Mouse (Mus musculus): ENCODE measurements around the gene Ak3. TPM values are rescaled to one million over a fixed set of nuclear protein-coding genes. Genes with fewer than 3 reads are reported as not detected.

Ak3 gene
- polyA plus RNA-seq (2014; fragmentation: Nextera tagmentation; extraction: Ambion mirVana) = 83.8 and 88.7 TPM in 2 replicates

DNA sequence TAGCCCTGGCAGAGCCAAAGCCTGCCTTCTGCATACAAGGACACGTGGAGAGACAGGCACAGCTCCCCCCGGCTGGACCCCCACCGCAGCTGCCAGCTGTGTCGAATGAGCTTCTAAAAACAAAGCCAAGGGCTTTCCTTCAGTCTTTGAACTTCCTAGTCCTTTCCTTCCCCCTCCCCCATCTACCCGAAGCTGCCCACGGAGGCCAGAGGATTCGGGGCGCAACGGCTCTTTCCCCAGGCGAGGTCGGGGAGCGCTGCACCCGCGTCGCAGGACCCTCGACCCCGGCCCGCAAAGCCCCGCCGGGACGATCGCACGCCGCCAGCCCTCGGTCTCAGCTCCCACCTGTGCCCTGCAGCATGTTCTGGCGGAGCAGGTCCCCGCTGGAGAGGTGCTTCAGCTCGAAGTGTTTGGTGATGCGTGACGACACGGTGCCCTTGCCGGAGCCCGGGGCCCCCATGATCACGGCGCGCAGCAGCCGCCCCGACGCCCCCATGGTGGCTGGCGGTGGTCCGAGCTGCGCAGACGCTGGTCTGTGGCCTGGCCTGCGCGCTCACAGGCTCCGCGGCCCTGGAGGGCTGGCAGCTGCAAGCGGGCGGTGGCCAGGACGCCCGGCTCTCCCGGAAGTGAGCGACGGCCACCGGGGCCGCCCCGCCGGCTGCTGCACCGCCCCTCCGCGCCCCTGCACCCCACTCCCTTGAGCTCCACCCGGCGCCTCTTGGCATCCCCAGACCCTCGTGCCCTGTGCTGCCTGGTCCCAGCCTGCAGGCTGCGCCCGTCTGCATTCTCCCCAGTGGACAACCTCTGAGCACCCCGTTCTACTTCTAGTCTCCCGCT lies at the start of gene Ak3:
TSS of gene Ak3 (minus strand) at position 628 of the 837 bp plus-strand sequence.
- Histone ChIP-seq H3K4me2 (ENCODE audit: low read depth, low read length, severe bottlenecking) (peak within 1 kb of the TSS; percentile 75), H3K9ac (ENCODE audit: low read length) (peak within 1 kb of the TSS; percentile 95), H3K36me3 (ENCODE audit: control insufficient read depth, insufficient read depth, low read length) (no peaks in the 10 kb centered on the region), H3K27ac (ENCODE audit: low read depth, low read length) (peak within 1 kb of the TSS; percentile 76), H3K9me3 (ENCODE audit: control insufficient read depth, low read length) (no peaks in the 10 kb centered on the region), H3K4me1 (replicated peaks; ENCODE audit: control insufficient read depth, insufficient read depth, low read length) (peaks cover 16% of the 10 kb centered on the region; the same call in 1 of the 2 replicates), H3K27me3 (ENCODE audit: control insufficient read depth, insufficient read depth, low read length) (no peaks in the 10 kb centered on the region), H3K4me3 (ENCODE audit: low read depth, low read length) (peak within 1 kb of the TSS; percentile 79)
- ATAC-seq (replicated peaks; ENCODE audit: low FRiP score) = peak; percentile 89
- WGBS = 1% methylated on average over 68 of the region's 68 CpGs
- DNase-seq (ENCODE audit: low spot score) = peak; percentile 85

DNA sequence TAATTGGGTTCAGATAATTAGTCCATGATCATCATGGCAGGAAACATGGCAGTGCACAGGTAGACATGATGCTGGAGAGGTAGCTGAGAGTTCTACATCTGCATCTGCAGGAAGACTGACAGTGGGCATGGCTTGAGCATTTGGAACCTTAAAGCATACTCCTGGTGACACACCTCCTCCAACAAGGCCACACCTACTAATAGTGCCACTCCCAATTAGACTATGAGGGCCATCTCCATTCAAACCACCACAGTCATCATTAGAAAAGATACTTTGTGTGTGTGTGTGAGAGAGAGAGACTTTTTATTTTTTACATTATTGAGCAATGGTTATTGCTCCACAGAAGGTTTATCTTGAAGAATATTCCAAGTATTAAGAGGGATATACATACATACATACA lies 44.4 kb upstream of the Ak3 start:
- H3K9me3 ChIP-seq (ENCODE audit: control insufficient read depth, low read length) = no peaks in the 10 kb centered on the region
- no peaks in the 10 kb centered on the region for H3K36me3 ChIP-seq (ENCODE audit: control insufficient read depth, insufficient read depth, low read length)
- no peaks in the 10 kb centered on the region for H3K27me3 ChIP-seq (ENCODE audit: control insufficient read depth, insufficient read depth, low read length)
- no peak overlapping the region for H3K27ac ChIP-seq (ENCODE audit: low read depth, low read length)
- no peak overlapping the region for H3K9ac ChIP-seq (ENCODE audit: low read length)
- ATAC-seq (replicated peaks; ENCODE audit: low FRiP score) (no peak), DNase-seq (ENCODE audit: low spot score) (no peak)
- no peak overlapping the region for H3K4me3 ChIP-seq (ENCODE audit: low read depth, low read length)
- H3K4me1 ChIP-seq (replicated peaks; ENCODE audit: control insufficient read depth, insufficient read depth, low read length) = no peaks in the 10 kb centered on the region
- H3K4me2 ChIP-seq (ENCODE audit: low read depth, low read length, severe bottlenecking) = no peak overlapping the region

DNA sequence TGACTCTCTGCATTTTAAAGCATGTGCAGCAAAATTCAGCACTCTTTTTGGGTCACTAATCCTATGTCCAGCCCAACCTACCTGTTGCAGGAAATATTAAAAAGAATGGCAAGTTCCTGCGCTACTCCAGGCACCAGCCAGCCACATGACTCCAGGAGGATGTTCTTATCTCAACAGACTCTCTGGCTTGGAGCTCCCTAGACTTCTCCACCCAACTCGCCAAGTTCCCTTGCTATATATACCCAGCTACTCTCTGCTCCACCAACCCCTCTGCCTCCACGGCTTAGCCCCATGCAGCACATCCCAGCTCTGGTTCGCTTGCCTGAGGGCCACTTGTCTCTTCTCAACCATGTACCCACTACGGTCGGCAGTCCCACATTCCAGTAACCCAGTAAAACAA lies 40.9 kb upstream of the Ak3 start:
- ATAC-seq (replicated peaks; ENCODE audit: low FRiP score) = no peak
- no peak overlapping the region for H3K9ac ChIP-seq (ENCODE audit: low read length)
- 82% methylated on average over 6 of the region's 6 CpGs for WGBS

DNA sequence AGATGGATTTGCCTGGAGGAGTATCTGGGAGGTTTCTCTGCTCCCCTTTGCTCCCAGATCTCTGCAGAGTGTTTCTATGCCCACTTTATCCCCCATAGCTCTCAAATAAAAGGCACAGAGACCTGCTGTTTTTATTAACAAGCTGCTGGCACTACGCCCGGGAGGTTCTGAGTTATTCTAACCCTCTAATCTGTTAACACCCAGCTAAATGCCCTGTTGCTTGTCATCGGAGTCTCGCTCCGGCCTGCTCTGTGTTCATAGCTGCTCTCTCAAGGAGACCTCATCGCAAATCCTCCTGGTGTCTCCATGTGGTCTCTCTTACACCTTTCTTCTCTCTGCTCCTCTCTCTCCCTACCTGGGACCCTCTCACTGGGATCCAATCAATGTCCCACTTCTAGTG lies 27.0 kb upstream of the Ak3 start:
- no peaks in the 10 kb centered on the region for H3K27me3 ChIP-seq (ENCODE audit: control insufficient read depth, insufficient read depth, low read length)
- H3K4me2 ChIP-seq (ENCODE audit: low read depth, low read length, severe bottlenecking) = no peak overlapping the region
- no peaks in the 10 kb centered on the region for H3K4me1 ChIP-seq (replicated peaks; ENCODE audit: control insufficient read depth, insufficient read depth, low read length)
- H3K27ac ChIP-seq (ENCODE audit: low read depth, low read length) = no peak overlapping the region
- H3K36me3 ChIP-seq (ENCODE audit: control insufficient read depth, insufficient read depth, low read length) = no peaks in the 10 kb centered on the region
- ATAC-seq (replicated peaks; ENCODE audit: low FRiP score) (no peak), DNase-seq (ENCODE audit: low spot score) (no peak)
- no peak overlapping the region for H3K4me3 ChIP-seq (ENCODE audit: low read depth, low read length)
- H3K9ac ChIP-seq (ENCODE audit: low read length) = no peak overlapping the region
- WGBS = 80% methylated on average over 6 of the region's 6 CpGs
- H3K9me3 ChIP-seq (ENCODE audit: control insufficient read depth, low read length) = no peaks in the 10 kb centered on the region

More for the DNA sequence above, 40.9 kb upstream of the Ak3 start:
- H3K4me2 ChIP-seq (ENCODE audit: low read depth, low read length, severe bottlenecking) = no peak overlapping the region
- no peaks in the 10 kb centered on the region for H3K4me1 ChIP-seq (replicated peaks; ENCODE audit: control insufficient read depth, insufficient read depth, low read length)
- no peak overlapping the region for H3K27ac ChIP-seq (ENCODE audit: low read depth, low read length)
- no peak overlapping the region for H3K4me3 ChIP-seq (ENCODE audit: low read depth, low read length)
- H3K9me3 ChIP-seq (ENCODE audit: control insufficient read depth, low read length) = no peaks in the 10 kb centered on the region
- H3K36me3 ChIP-seq (ENCODE audit: control insufficient read depth, insufficient read depth, low read length) = no peaks in the 10 kb centered on the region
- H3K27me3 ChIP-seq (ENCODE audit: control insufficient read depth, insufficient read depth, low read length) = no peaks in the 10 kb centered on the region
- no peak for DNase-seq (ENCODE audit: low spot score)

DNA sequence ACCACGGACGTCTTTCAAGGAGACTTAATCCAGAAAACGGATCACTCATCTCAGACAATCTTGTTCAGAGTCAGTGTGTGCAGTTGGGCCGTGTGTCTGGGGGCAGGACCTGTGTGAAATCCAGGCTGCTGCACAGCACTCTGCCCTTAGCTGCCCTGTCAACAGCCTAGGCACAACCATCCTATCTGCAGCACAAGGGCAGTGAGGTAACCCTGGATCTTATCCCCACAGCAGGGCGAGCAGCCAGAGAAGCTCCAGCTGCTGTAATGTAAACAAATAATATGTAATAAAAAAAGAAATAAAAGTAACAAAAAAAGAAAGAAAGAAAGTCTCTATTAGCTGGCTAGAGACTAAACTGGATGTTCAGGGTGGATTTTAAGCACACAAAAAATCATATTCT lies 21.4 kb upstream of the Ak3 start:
- Histone ChIP-seq H3K9ac (ENCODE audit: low read length) (no peak overlapping the region), H3K27ac (ENCODE audit: low read depth, low read length) (no peak overlapping the region), H3K4me2 (ENCODE audit: low read depth, low read length, severe bottlenecking) (no peak overlapping the region), H3K4me3 (ENCODE audit: low read depth, low read length) (no peak overlapping the region), H3K9me3 (ENCODE audit: control insufficient read depth, low read length) (no peaks in the 10 kb centered on the region), H3K36me3 (ENCODE audit: control insufficient read depth, insufficient read depth, low read length) (no peaks in the 10 kb centered on the region), H3K4me1 (replicated peaks; ENCODE audit: control insufficient read depth, insufficient read depth, low read length) (no peaks in the 10 kb centered on the region; the same call in 1 of the 2 replicates), H3K27me3 (ENCODE audit: control insufficient read depth, insufficient read depth, low read length) (no peaks in the 10 kb centered on the region)
- WGBS = 76% methylated on average over 5 of the region's 5 CpGs
- DNase-seq (ENCODE audit: low spot score) (no peak), ATAC-seq (replicated peaks; ENCODE audit: low FRiP score) (no peak)

DNA sequence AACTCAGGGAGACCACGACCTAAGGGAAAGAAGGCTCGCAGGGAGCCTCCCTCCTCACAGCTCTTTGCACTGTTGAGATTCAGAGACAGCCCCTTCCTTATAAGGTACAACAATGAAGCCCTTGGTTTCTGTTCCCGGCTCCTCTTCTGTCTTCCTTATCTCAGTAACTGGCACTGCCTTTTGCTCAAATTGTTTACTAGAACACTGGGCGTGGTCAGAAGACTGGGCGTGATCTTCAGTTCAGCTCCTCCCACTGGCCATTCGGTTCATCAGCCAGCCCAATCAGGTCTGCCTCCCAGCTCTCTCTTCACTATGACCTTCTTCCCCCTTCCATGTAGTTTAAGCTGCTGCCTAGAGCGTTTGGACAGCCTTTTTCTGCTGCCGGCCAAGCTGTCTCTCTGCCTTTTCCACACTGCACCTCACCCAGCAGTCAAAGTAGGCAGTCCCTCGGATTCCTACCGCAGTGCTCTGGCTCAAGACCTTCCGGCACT lies 19.3 kb upstream of the Ak3 start:
- WGBS = 22% methylated on average over 11 of the region's 11 CpGs
- Histone ChIP-seq H3K36me3 (ENCODE audit: control insufficient read depth, insufficient read depth, low read length) (no peaks in the 10 kb centered on the region), H3K4me2 (ENCODE audit: low read depth, low read length, severe bottlenecking) (0 out of 2 replicates have a peak overlapping the region, but pooled peaks have one; percentile 31), H3K4me3 (ENCODE audit: low read depth, low read length) (peak overlapping the region; percentile 1; the same call in 1 of the 2 replicates), H3K27ac (ENCODE audit: low read depth, low read length) (no peak overlapping the region), H3K27me3 (ENCODE audit: control insufficient read depth, insufficient read depth, low read length) (no peaks in the 10 kb centered on the region), H3K4me1 (replicated peaks; ENCODE audit: control insufficient read depth, insufficient read depth, low read length) (no peaks in the 10 kb centered on the region; the same call in 1 of the 2 replicates), H3K9me3 (ENCODE audit: control insufficient read depth, low read length) (no peaks in the 10 kb centered on the region), H3K9ac (ENCODE audit: low read length) (peak overlapping the region; percentile 33; the same call in 1 of the 2 replicates)
- ATAC-seq (replicated peaks; ENCODE audit: low FRiP score) (peak; percentile 61), DNase-seq (ENCODE audit: low spot score) (peak; percentile 65)

DNA sequence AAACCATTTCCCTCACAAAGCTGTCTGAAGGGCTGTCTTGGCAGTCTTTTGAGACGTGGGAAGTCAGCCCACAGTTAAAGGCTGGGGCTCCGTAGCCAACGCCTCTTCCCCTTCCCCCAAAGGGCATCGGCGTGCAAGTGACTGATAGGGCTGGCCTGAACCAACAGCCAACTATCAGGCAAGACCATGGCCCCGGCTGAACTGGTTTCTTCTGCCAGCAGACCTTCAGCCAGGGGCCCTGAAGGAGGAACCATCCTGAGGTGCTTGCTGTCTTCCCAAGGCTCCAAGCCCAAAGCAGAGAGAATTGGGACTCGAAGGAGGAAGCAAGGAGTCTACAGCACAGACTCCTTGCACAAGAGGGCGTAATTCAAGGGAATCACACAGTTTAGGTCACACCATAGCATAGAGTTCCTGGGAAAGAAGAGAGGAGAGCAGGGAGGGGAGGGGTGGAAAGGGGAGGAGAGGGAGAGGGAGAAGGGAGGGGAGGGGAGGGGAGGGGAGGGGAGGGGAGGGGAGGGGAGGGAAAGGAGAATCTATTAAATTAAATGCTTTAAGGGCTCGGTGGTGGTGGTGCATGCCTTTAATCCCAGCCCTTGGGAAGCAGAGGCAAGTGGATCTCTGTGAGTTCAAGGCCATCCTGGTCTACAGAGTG lies 16.8 kb upstream of the Ak3 start:
- Histone ChIP-seq H3K4me2 (ENCODE audit: low read depth, low read length, severe bottlenecking) (no peak overlapping the region), H3K9ac (ENCODE audit: low read length) (no peak overlapping the region), H3K27ac (ENCODE audit: low read depth, low read length) (no peak overlapping the region), H3K4me1 (replicated peaks; ENCODE audit: control insufficient read depth, insufficient read depth, low read length) (no peaks in the 10 kb centered on the region; the same call in 1 of the 2 replicates), H3K36me3 (ENCODE audit: control insufficient read depth, insufficient read depth, low read length) (no peaks in the 10 kb centered on the region), H3K9me3 (ENCODE audit: control insufficient read depth, low read length) (no peaks in the 10 kb centered on the region), H3K4me3 (ENCODE audit: low read depth, low read length) (no peak overlapping the region), H3K27me3 (ENCODE audit: control insufficient read depth, insufficient read depth, low read length) (no peaks in the 10 kb centered on the region)
- 68% methylated on average over 9 of the region's 9 CpGs for WGBS
- ATAC-seq (replicated peaks; ENCODE audit: low FRiP score) (peak; percentile 50; the same call in 1 of the 2 replicates), DNase-seq (ENCODE audit: low spot score) (peak; percentile 62)

DNA sequence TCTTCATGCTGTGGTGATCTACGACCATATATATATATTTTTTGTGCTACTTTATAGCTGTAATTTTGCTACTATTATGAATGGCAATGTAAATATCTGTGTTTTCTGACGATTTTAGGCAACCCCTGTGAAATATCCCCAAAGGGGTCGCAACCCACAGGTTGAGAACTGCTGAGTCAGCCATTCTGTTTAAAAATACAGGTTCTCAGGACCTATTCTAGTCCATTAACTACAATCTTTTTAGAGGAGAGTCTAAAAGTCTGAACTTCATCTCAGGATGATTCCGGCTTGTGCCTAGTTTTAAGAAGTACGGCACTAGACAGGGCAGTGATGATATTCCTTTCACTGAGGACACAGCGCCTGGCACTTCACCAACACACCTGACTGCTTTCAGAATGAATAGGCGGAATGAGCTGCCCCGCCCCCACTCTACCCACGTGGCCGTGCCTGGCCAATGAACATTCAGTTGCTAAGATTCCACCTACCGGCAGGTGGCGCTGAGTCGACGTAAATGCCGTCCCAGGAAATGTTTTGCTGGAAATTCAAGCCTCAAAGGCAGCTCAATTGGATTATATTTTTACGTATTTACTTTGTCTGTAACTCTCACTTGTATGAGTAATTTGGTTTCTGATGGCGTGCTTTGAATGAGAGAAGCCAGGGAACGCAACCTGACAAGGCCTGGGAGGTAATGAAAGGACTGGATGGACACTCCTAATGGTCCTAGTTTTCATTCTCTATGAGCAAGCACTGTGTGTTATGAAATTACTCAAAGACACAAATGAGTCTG lies 16.0 kb upstream of the Ak3 start:
- peak overlapping the region; percentile 32; the same call in 1 of the 2 replicates for H3K4me2 ChIP-seq (ENCODE audit: low read depth, low read length, severe bottlenecking)
- no peak overlapping the region for H3K27ac ChIP-seq (ENCODE audit: low read depth, low read length)
- H3K4me1 ChIP-seq (replicated peaks; ENCODE audit: control insufficient read depth, insufficient read depth, low read length) = no peaks in the 10 kb centered on the region; the same call in 1 of the 2 replicates
- no peak overlapping the region for H3K4me3 ChIP-seq (ENCODE audit: low read depth, low read length)
- H3K27me3 ChIP-seq (ENCODE audit: control insufficient read depth, insufficient read depth, low read length) = no peaks in the 10 kb centered on the region
- WGBS = 17% methylated on average over 18 of the region's 18 CpGs
- H3K9ac ChIP-seq (ENCODE audit: low read length) = no peak overlapping the region
- ATAC-seq (replicated peaks; ENCODE audit: low FRiP score) (peak; percentile 82), DNase-seq (ENCODE audit: low spot score) (peak; percentile 95)
- H3K9me3 ChIP-seq (ENCODE audit: control insufficient read depth, low read length) = no peaks in the 10 kb centered on the region
- no peaks in the 10 kb centered on the region for H3K36me3 ChIP-seq (ENCODE audit: control insufficient read depth, insufficient read depth, low read length)

Measured in forebrain, embryonic 11.5 days (tissue).